Mouse (Mus musculus) cerebellum, adult 2 months (tissue): ENCODE measurements around the gene Wars. TPM values are rescaled to one million over a fixed set of nuclear protein-coding genes. Genes with fewer than 3 reads are reported as not detected.

ENCODE experiments used
- DNase-seq, 2 experiments: peaks; one replicate each; pipeline ENCODE4 v3.0.0; 2021
- H3K27ac ChIP-seq: fragments of 200-500 bp; 2 replicates; pipeline ENCODE4 v1.5.1; 2012; ENCODE audit warnings: low read length, control low read depth, inconsistent platforms; ENCODE audit not compliant: insufficient read depth
- H3K27me3 ChIP-seq: fragments of 200-500 bp; 2 replicates; pipeline ENCODE4 v1.6.1; 2012; ENCODE audit warnings: inconsistent platforms, mild to moderate bottlenecking, low read length, moderate library complexity; ENCODE audit not compliant: control insufficient read depth, insufficient read depth
- H3K4me1 ChIP-seq: fragments of 200-500 bp; 2 replicates; pipeline ENCODE4 v1.6.1; 2011; ENCODE audit warnings: low read length; ENCODE audit not compliant: control insufficient read depth, insufficient read depth
- H3K4me3 ChIP-seq: fragments of 200-500 bp; replicated peaks from 2 replicates; pipeline ENCODE3; 2011; ENCODE audit warnings: mild to moderate bottlenecking, low read depth, low read length, control low read depth; ENCODE audit not compliant: insufficient read depth
- CTCF ChIP-seq: fragments of 200-500 bp; IDR thresholded peaks from 2 replicates; pipeline ENCODE4 v1.5.1; 2011; ENCODE audit warnings: low read depth, mild to moderate bottlenecking, control low read depth, low read length, moderate library complexity, borderline replicate concordance; ENCODE audit not compliant: insufficient read depth
- POLR2A ChIP-seq: fragments of 200-500 bp; IDR thresholded peaks from 2 replicates; pipeline ENCODE4 v1.6.1; 2011; ENCODE audit warnings: low read length, control low read depth, borderline replicate concordance; ENCODE audit not compliant: insufficient read depth
- WGBS: fragments of 180-500 bp; shearing (Covaris S2); methylation state at CpG from one replicate; pipeline ENCODE4 v1.1.7; 2018; 5-methylcytosine and 5-hydroxymethylcytosine counted together
- polyA plus RNA-seq: library from polyadenylated mRNA; depleted of rRNA; stranded (reverse); fragments of >200 nt; gene quantifications from 2 replicates; pipeline ENCODE4 v1.2.3, GENCODE M21; 2012

The Wars gene
- polyA plus RNA-seq, 1 experiment: 120 TPM

DNA sequence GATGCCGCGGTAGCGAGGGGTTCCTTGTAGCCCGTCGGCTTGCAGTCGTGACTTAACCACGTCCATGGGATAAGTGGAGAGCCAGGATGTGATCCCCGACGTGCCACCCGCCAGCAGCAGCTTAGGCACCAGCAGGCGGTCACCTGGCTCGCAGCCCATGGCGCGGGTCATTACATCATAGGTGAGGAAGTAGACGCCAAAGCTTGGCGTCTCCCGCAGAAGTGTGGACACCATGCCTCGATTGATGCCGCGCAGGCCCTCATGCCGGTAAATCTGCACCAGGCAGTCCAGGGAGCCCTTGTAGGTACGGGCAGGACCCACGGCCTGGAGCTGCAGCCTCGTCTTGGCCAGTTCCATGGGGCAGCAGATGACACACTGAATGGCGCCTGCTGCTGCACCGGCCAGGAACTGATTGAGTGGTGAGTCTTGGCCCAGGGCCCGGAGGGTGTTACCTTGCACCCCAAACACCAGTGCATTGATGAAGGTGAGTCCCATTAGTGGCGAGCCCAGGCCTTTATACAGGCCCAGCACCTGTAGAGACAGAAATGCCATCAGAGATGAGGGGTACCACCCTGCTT is 66.9 kb downstream of the Wars start:
- WGBS: 24% methylated on average over 28 of the region's 28 CpGs
- Histone ChIP-seq H3K4me1 (peaks cover 56% of the 10 kb centered on the region), H3K27ac (peak overlapping the region; percentile 2), H3K27me3 (no peaks in the 10 kb centered on the region), H3K4me3 (no peak overlapping the region)
- DNase-seq: peak; percentile 86 to 90
- TF ChIP-seq POLR2A (no peak), CTCF (no peak)

- TF ChIP-seq POLR2A (no peak), CTCF (no peak)
- 22% methylated on average over 19 of the region's 19 CpGs for WGBS
- DNase-seq: peak; percentile 93
- Histone ChIP-seq H3K4me3 (no peak overlapping the region), H3K27me3 (no peaks in the 10 kb centered on the region), H3K27ac (peak overlapping the region; percentile 2), H3K4me1 (peaks cover 52% of the 10 kb centered on the region)
These were observed 67.6 kb downstream of the Wars start for GRCm38 (mm10) chr12:108826282-108826957.

GRCm38 (mm10) chr12:108825561-108826224 is 68.3 kb downstream of the Wars start:
- TF ChIP-seq POLR2A (no peak), CTCF (no peak)
- WGBS: 26% methylated on average over 13 of the region's 13 CpGs
- Histone ChIP-seq H3K27me3 (no peaks in the 10 kb centered on the region), H3K4me3 (no peak overlapping the region), H3K4me1 (peaks cover 47% of the 10 kb centered on the region), H3K27ac (no peak overlapping the region)
- DNase-seq: peak in 1 of 2 experiments; percentile 59

- no peak for TF ChIP-seq CTCF
- TF ChIP-seq POLR2A: no peak
- Histone ChIP-seq H3K27me3 (no peaks in the 10 kb centered on the region), H3K27ac (no peak overlapping the region), H3K4me1 (peaks cover 45% of the 10 kb centered on the region), H3K4me3 (no peak overlapping the region)
- no peak for DNase-seq
- WGBS: 86% methylated on average over 15 of the region's 15 CpGs
These were observed 69.6 kb downstream of the Wars start for GRCm38 (mm10) chr12:108824225-108824874.

DNA sequence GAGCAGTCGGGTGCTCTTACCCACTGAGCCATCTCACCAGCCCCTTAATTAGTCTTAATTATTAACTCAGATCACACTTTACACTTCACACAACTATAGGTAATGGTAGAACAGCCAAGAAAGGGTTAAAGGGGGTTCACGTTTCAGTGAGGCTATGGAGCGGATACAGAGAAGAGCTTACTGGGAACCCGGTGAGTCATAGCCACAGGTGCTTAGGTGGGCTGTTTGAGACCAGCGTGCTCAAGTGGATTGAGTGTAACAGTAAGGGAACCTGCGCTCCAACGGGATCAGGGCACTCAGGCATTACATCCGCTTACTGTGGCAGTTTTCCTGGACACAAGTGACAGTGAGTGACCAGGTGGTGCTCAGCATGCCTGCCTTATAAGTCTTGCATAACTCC is 70.9 kb downstream of the Wars start:
- Histone ChIP-seq H3K4me1 (peaks cover 47% of the 10 kb centered on the region), H3K27ac (no peak overlapping the region), H3K4me3 (no peak overlapping the region), H3K27me3 (no peaks in the 10 kb centered on the region)
- 25% methylated on average over 8 of the region's 8 CpGs for WGBS
- no peak for DNase-seq
- TF ChIP-seq POLR2A (no peak), CTCF (no peak)

- no peak overlapping the region for H3K4me3 ChIP-seq
- no peak for DNase-seq
- 81% methylated on average over 4 of the region's 4 CpGs for whole genome bisulfite sequencing
These were observed 73.5 kb downstream of the Wars start for GRCm38 (mm10) chr12:108820461-108820860.

GRCm38 (mm10) chr12:108816569-108816968 is 77.4 kb downstream of the Wars start:
- Histone ChIP-seq H3K27me3 (no peaks in the 10 kb centered on the region), H3K27ac (no peak overlapping the region), H3K4me1 (peaks cover 9% of the 10 kb centered on the region), H3K4me3 (no peak overlapping the region)
- WGBS: 56% methylated on average over 11 of the region's 11 CpGs
- TF ChIP-seq POLR2A: no peak
- TF ChIP-seq CTCF: no peak
- DNase-seq: no peak

More at GRCm38 (mm10) chr12:108820461-108820860, 73.5 kb downstream of the Wars start:
- peaks cover 26% of the 10 kb centered on the region for H3K4me1 ChIP-seq
- H3K27ac ChIP-seq: no peak overlapping the region
- no peaks in the 10 kb centered on the region for H3K27me3 ChIP-seq
- TF ChIP-seq CTCF (no peak), POLR2A (no peak)

- H3K4me3 ChIP-seq: no peak overlapping the region
- no peak for TF ChIP-seq CTCF
- no peak for TF ChIP-seq POLR2A
- H3K27me3 ChIP-seq: no peaks in the 10 kb centered on the region
- DNase-seq: no peak
- H3K27ac ChIP-seq: no peak overlapping the region
- 86% methylated on average over 6 of the region's 6 CpGs for WGBS
- H3K4me1 ChIP-seq: peaks cover 9% of the 10 kb centered on the region
These were observed 79.5 kb downstream of the Wars start for GRCm38 (mm10) chr12:108814470-108814869.
